Mouse (Mus musculus): ENCODE measurements around the gene Rapgef4. TPM values are rescaled to one million over a fixed set of nuclear protein-coding genes. Genes with fewer than 3 reads are reported as not detected.

The Rapgef4 gene
- total and polyA plus RNA-seq, 3 experiments: 15.3 to 38.9 (median 25.4) TPM

GRCm38 (mm10) chr2:72145281-72145875 is 164.3 kb downstream of the Rapgef4 start:
- H3K4me3 ChIP-seq: no peak overlapping the region
- intact Hi-C loops (cut with DNase I): no loop called here
- TF ChIP-seq CTCF (IDR thresholded peaks at IDR 0.05) (no peak), POLR2A (IDR thresholded peaks at IDR 0.05; ENCODE audit: insufficient read depth, low read depth, low read length) (no peak), EP300 (IDR thresholded peaks at IDR 0.05; ENCODE audit: insufficient read depth, low read depth, low read length) (no peak)
- WGBS: 80% methylated on average over 11 of the region's 11 CpGs
- H3K9ac ChIP-seq (ENCODE audit: low read depth, low read length): no peak overlapping the region
- H3K27me3 ChIP-seq (ENCODE audit: control insufficient read depth, insufficient read depth, low read length): no peaks in the 10 kb centered on the region
- peaks cover 2% of the 10 kb centered on the region; the same call in 1 of the 2 replicates for H3K36me3 ChIP-seq (ENCODE audit: control insufficient read depth, insufficient read depth, low read length)
- DNase-seq: no peak
- H3K27ac ChIP-seq: no peak overlapping the region
- peaks cover 3% of the 10 kb centered on the region; the same call in 1 of the 2 replicates for H3K4me1 ChIP-seq (ENCODE audit: control insufficient read depth, insufficient read depth, low read length)
- no peaks in the 10 kb centered on the region for H3K79me2 ChIP-seq (replicated peaks; ENCODE audit: control insufficient read depth, insufficient read depth, low read length)

GRCm38 (mm10) chr2:72146061-72146460 is 165.0 kb downstream of the Rapgef4 start:
- WGBS: 53% methylated on average over 10 of the region's 10 CpGs
- TF ChIP-seq CTCF (IDR thresholded peaks at IDR 0.05): no peak
- TF ChIP-seq POLR2A (IDR thresholded peaks at IDR 0.05; ENCODE audit: insufficient read depth, low read depth, low read length): no peak
- no peak for TF ChIP-seq EP300 (IDR thresholded peaks at IDR 0.05; ENCODE audit: insufficient read depth, low read depth, low read length)
- H3K4me3 ChIP-seq: no peak overlapping the region
- peaks cover 2% of the 10 kb centered on the region; the same call in 1 of the 2 replicates for H3K36me3 ChIP-seq (ENCODE audit: control insufficient read depth, insufficient read depth, low read length)
- H3K27ac ChIP-seq: no peak overlapping the region
- H3K27me3 ChIP-seq (ENCODE audit: control insufficient read depth, insufficient read depth, low read length): no peaks in the 10 kb centered on the region
- H3K4me1 ChIP-seq (ENCODE audit: control insufficient read depth, insufficient read depth, low read length): peaks cover 3% of the 10 kb centered on the region; the same call in 1 of the 2 replicates
- intact Hi-C loops (cut with DNase I): no loop called here
- H3K79me2 ChIP-seq (replicated peaks; ENCODE audit: control insufficient read depth, insufficient read depth, low read length): no peaks in the 10 kb centered on the region
- no peak overlapping the region for H3K9ac ChIP-seq (ENCODE audit: low read depth, low read length)
- no peak for DNase-seq

GRCm38 (mm10) chr2:72147246-72147645 is 166.2 kb downstream of the Rapgef4 start:
- Histone ChIP-seq H3K27me3 (ENCODE audit: control insufficient read depth, insufficient read depth, low read length) (no peaks in the 10 kb centered on the region), H3K27ac (no peak overlapping the region), H3K4me3 (no peak overlapping the region), H3K79me2 (replicated peaks; ENCODE audit: control insufficient read depth, insufficient read depth, low read length) (no peaks in the 10 kb centered on the region), H3K4me1 (ENCODE audit: control insufficient read depth, insufficient read depth, low read length) (peaks cover 3% of the 10 kb centered on the region; the same call in 1 of the 2 replicates), H3K9ac (ENCODE audit: low read depth, low read length) (no peak overlapping the region), H3K36me3 (ENCODE audit: control insufficient read depth, insufficient read depth, low read length) (peaks cover 2% of the 10 kb centered on the region; the same call in 1 of the 2 replicates)
- intact Hi-C loops (cut with DNase I): no loop called here
- DNase-seq: no peak
- 82% methylated on average over 7 of the region's 7 CpGs for WGBS
- no peak for TF ChIP-seq CTCF (IDR thresholded peaks at IDR 0.05)
- TF ChIP-seq POLR2A (IDR thresholded peaks at IDR 0.05; ENCODE audit: insufficient read depth, low read depth, low read length): no peak
- TF ChIP-seq EP300 (IDR thresholded peaks at IDR 0.05; ENCODE audit: insufficient read depth, low read depth, low read length): no peak

- H3K79me2 ChIP-seq (replicated peaks; ENCODE audit: control insufficient read depth, insufficient read depth, low read length): no peaks in the 10 kb centered on the region
- DNase-seq: no peak
- no peak overlapping the region; the same call in 1 of the 2 replicates for H3K27ac ChIP-seq
- no peak overlapping the region for H3K9ac ChIP-seq (ENCODE audit: low read depth, low read length)
- intact Hi-C loops (cut with DNase I): loop anchor here (2.0 kb wide), 1 partner anchor 33 kb away; no protein-coding TSS in a partner anchor
- H3K27me3 ChIP-seq (ENCODE audit: control insufficient read depth, insufficient read depth, low read length): no peaks in the 10 kb centered on the region
- TF ChIP-seq POLR2A (IDR thresholded peaks at IDR 0.05; ENCODE audit: insufficient read depth, low read depth, low read length): no peak
- no peak for TF ChIP-seq EP300 (IDR thresholded peaks at IDR 0.05; ENCODE audit: insufficient read depth, low read depth, low read length)
- no peak for TF ChIP-seq CTCF (IDR thresholded peaks at IDR 0.05)
- H3K4me1 ChIP-seq (ENCODE audit: control insufficient read depth, insufficient read depth, low read length): peaks cover 3% of the 10 kb centered on the region; the same call in 1 of the 2 replicates
- H3K36me3 ChIP-seq (ENCODE audit: control insufficient read depth, insufficient read depth, low read length): peaks cover 2% of the 10 kb centered on the region; the same call in 1 of the 2 replicates
- H3K4me3 ChIP-seq: no peak overlapping the region
- WGBS: 75% methylated on average over 6 of the region's 6 CpGs
These were observed 166.7 kb downstream of the Rapgef4 start for GRCm38 (mm10) chr2:72147695-72148094.

GRCm38 (mm10) chr2:72148647-72149046 is 167.6 kb downstream of the Rapgef4 start:
- intact Hi-C loops (cut with DNase I): loop anchor here (1.0 to 2.0 kb wide), 3 partner anchors 34 to 110 kb away; no protein-coding TSS in a partner anchor
- Histone ChIP-seq H3K4me3 (peak overlapping the region; percentile 24; the same call in 1 of the 2 replicates), H3K9ac (ENCODE audit: low read depth, low read length) (peak overlapping the region; percentile 30; the same call in 1 of the 2 replicates), H3K4me1 (ENCODE audit: control insufficient read depth, insufficient read depth, low read length) (peaks cover 3% of the 10 kb centered on the region; the same call in 1 of the 2 replicates), H3K36me3 (ENCODE audit: control insufficient read depth, insufficient read depth, low read length) (peaks cover 2% of the 10 kb centered on the region; the same call in 1 of the 2 replicates), H3K27me3 (ENCODE audit: control insufficient read depth, insufficient read depth, low read length) (no peaks in the 10 kb centered on the region), H3K79me2 (replicated peaks; ENCODE audit: control insufficient read depth, insufficient read depth, low read length) (no peaks in the 10 kb centered on the region), H3K27ac (peak overlapping the region; percentile 54)
- no peak for TF ChIP-seq POLR2A (IDR thresholded peaks at IDR 0.05; ENCODE audit: insufficient read depth, low read depth, low read length)
- no peak for TF ChIP-seq CTCF (IDR thresholded peaks at IDR 0.05)
- 0 out of 2 replicates have a peak, but pooled peaks have one; percentile 30 for TF ChIP-seq EP300 (IDR thresholded peaks at IDR 0.05; ENCODE audit: insufficient read depth, low read depth, low read length)
- DNase-seq: peak; percentile 25 to 26
- 29% methylated on average over 4 of the region's 4 CpGs for WGBS

GRCm38 (mm10) chr2:72149059-72149458 is 168.0 kb downstream of the Rapgef4 start:
- intact Hi-C loops (cut with DNase I): loop anchor here (1.0 to 2.0 kb wide), 3 partner anchors 34 to 111 kb away; no protein-coding TSS in a partner anchor

More at GRCm38 (mm10) chr2:72149059-72149458, 168.0 kb downstream of the Rapgef4 start:
- TF ChIP-seq CTCF (IDR thresholded peaks at IDR 0.05) (peak; percentile 93), POLR2A (IDR thresholded peaks at IDR 0.05; ENCODE audit: insufficient read depth, low read depth, low read length) (no peak), EP300 (IDR thresholded peaks at IDR 0.05; ENCODE audit: insufficient read depth, low read depth, low read length) (no peak)
- H3K9ac ChIP-seq (ENCODE audit: low read depth, low read length): no peak overlapping the region
- DNase-seq: peak; percentile 38 to 72
- H3K4me3 ChIP-seq: peak overlapping the region; percentile 24; the same call in 1 of the 2 replicates
- H3K27me3 ChIP-seq (ENCODE audit: control insufficient read depth, insufficient read depth, low read length): no peaks in the 10 kb centered on the region
- WGBS: 25% methylated on average over 4 of the region's 4 CpGs
- peaks cover 2% of the 10 kb centered on the region; the same call in 1 of the 2 replicates for H3K36me3 ChIP-seq (ENCODE audit: control insufficient read depth, insufficient read depth, low read length)
- peak overlapping the region; percentile 54 for H3K27ac ChIP-seq
- H3K79me2 ChIP-seq (replicated peaks; ENCODE audit: control insufficient read depth, insufficient read depth, low read length): no peaks in the 10 kb centered on the region
- H3K4me1 ChIP-seq (ENCODE audit: control insufficient read depth, insufficient read depth, low read length): peaks cover 3% of the 10 kb centered on the region; the same call in 1 of the 2 replicates

Measured in heart, adult 2 months (tissue).